Mouse (Mus musculus): ENCODE measurements around the gene Zmym6. TPM values are rescaled to one million over a fixed set of nuclear protein-coding genes. Genes with fewer than 3 reads are reported as not detected.
"Not testable (repeated sequence)": the region's sequence is repeated elsewhere in the genome, so short reads cannot be mapped to it uniquely, and the experiment has no call there.

Zmym6 gene
- 10 to 100 TPM; 12.7 to 18.7 TPM for total RNA-seq (2021)
- long read RNA-seq, experiment 1, partial matches to known transcripts = 1 of 5 reads
- long read RNA-seq, experiment 1, other reads (novel, unspliced or antisense) = 4 of 5 reads
- long read RNA-seq, experiment 2, full-length matches to known transcripts = 1 of 8 reads
- long read RNA-seq, experiment 2, partial matches to known transcripts = 2 of 8 reads
- long read RNA-seq, experiment 2, other reads (novel, unspliced or antisense) = 5 of 8 reads

DNA sequence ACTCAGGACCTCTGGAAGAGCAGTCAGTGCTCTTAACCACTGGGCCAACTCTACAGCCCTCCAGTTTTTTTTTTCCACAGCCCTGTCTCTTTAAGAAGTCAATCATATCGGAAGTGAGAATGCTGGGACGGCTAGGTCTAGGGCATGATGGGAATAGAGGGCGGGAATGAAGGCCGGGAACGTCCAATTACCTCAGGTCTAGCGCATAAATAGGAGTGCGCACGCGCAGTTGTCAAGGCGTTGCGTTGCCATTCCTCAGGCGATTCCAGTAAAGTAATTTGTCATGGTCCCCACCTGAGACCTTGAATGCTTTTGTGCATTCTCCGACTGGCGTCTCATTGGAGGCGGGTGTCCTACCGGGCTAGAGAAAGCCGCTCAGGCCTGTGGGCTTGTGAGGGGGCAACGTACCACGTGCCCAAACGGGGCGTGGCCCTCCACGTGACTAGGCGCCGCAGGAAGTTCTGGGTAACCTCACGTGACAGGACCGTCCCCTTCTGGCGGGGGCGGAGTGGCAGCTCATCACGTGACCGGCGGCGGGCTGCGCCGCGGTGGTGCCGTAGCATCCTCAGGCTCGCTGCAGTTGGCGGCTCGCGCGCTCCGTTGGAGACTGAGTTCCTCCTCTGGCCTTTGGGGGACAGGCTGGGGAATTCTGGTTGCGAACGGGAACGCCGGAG is at the start of gene Zmym6:
Gene Zmym6 (plus strand): TSS at position 509 of the 674 bp plus-strand sequence.
- peak; percentile 96 for DNase-seq

GRCm38 (mm10) chr4:127037158-127037557 is 40.0 kb upstream of the Zmym6 start:
- DNase-seq = no peak

DNA sequence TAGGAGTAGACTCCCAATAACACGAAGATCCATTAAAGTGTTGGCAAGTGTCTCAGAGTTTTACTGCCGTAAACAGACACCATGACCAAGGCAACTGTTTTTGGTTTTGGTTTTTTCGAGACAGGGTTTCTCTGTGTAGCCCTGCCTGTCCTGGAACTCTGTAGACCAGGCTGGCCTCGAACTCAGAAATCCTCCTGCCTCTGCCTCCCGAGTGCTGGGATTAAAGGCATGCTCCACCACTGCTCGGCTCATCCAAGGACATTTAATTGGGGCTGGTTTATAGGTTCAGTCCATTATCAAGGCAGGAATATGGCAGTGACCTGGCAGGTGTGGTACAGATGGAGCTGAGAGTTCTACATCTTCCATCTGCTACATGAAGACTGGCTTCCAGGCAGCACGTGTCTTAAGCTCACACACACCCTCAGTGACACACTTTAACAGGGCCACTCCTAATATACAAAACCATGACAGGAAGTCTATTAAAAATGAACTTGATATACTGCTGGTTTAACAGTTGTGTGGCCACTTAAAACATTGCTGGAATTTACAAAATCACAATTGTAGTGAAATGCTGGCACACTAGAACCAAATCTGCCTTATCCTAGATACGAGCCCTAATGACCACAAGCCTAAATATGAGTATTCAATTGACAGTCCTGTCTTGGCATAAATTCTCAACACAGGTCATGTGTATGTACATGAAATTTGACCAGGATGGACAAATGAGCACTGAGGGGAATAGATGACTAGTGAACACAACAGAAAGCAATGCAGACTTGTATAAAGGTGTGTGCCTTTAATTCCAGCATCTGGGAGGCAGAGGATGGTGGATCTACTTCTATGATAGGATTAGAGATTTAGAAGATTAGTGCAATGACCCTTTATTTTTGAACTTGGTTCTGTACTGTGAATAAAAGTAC is 39.0 kb upstream of the Zmym6 start:
- DNase-seq = no peak

DNA sequence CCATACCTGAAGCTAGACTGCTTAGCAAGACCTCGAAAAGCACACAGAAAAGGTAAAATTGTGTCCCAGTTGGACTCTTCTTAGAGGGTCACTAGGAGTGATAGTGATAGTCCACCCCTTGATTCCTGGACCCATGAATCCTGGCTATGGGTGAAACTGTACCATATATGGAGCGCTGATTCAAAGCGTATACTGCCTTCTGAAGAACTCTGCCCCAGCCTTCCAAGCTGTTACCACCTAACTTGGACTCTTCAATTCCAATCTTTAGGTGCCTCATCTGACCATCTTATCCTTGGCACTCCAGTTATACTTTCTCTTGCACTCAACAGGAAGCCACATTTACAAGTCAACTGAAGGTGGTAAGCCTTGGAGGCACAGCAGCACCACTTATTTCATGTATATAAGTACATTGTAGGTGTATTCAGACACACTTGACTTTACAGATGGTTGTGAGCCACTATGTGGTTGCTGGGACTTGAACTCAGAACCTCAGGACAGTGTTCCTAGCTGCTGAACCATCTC is 38.3 kb upstream of the Zmym6 start:
- DNase-seq = no peak

DNA sequence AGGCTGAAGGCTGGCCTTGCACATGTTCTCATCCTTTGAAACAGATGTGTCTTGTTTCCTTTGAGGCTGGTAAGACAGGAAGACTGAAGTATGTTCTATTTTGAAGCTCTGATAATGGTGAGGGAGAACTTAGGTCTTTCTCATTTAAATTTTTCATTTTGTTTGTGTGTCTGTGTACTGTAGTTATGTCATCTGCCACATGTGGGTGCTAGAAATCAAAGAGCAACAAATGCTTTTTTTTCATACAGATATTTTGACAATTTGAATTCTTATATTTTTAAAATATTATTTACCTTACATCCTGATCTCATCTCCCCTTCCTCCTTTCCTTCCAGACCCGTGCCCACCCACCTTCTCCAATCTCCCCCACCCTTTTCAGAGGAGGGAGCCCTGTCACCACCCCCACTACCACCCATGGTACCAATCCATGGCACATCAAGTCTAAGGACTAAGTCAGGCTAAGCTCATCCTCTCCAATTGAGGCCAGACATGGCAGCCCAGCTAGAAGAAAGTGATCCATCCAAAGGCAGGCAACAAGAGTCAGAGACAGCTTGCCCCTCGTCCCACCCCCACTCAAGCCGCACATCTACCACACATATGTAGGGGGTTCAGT is 37.2 kb upstream of the Zmym6 start:
- no peak for DNase-seq

DNA sequence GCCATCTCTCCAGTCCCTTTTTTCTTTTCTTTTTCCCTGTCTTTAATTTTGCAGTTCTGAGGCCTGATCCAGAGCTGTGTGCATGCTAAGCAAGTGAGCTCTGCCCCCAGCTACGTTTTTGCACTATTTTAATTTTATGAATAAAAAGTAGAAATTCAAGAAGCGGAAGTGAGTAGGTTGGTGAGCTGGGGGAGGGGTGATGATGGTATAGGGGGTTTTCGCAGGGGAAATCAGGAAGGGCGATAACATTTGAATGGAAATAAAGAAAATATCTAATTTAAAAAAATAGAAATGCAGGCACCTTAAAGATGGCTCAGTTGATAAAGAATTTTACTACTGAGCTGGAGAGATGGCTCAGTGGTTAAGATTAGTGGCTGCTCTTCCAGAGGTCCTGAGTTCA is 33.6 kb upstream of the Zmym6 start:
- DNase-seq = no peak

- DNase-seq = no peak
Measured at GRCm38 (mm10) chr4:127051121-127051520, 26.1 kb upstream of the Zmym6 start.

- DNase-seq = no peak
Measured at GRCm38 (mm10) chr4:127053071-127053470, 24.1 kb upstream of the Zmym6 start.

- no peak for DNase-seq
Measured at GRCm38 (mm10) chr4:127054522-127055198, 22.5 kb upstream of the Zmym6 start.

GRCm38 (mm10) chr4:127060585-127061290 is 16.4 kb upstream of the Zmym6 start, which contains the start of gene Zmym1:
Zmym1 (minus strand) TSS chr4:127061152.
- DNase-seq = peak; percentile 95

DNA sequence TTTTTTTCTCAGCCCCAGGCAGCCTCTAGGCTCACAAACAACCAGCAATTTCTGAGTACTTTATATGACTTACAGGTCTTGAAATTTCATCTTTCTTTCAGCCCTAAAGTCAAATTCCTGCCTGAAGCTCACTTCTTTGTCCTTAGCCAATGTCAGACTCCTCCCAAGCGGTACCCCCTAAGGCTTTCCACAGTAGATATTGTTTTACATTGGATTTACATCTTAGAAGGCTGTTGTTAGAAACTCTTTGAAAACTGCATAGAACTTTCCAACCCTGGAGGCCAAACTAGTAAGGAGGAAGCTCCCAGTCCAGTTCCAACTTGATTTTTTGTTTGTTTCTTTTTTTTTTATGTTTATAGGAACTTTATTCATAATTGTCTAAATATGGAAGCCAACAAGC is 13.1 kb upstream of the Zmym6 start:
- DNase-seq = no peak

GRCm38 (mm10) chr4:127074915-127075314 is 2.3 kb upstream of the Zmym6 start:
- no peak for DNase-seq

DNA sequence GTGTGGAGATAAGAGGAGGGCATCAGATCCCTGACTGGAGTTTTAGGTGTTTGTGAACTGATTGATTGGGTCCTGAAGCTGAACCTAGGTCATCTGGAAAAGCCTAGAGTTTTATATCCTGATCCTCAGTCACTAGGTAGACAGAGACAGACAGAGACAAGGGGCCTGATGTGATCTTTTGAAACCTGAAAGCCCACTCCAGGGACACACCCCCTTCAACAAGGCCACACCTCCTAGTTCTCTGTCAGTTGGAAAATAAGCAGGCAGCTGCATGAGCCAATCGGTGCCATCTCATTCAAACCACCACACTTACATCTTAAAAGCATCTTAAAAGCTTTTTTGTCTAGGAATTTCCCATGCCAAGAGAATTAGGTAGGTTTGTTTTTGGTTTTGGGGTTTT is 3.6 kb downstream of the Zmym6 start:
- no peak for DNase-seq

GRCm38 (mm10) chr4:127083131-127083530 is 5.9 kb downstream of the Zmym6 start:
- DNase-seq = no peak

- no peak for DNase-seq
Measured at GRCm38 (mm10) chr4:127085761-127086160, 8.6 kb downstream of the Zmym6 start.

DNA sequence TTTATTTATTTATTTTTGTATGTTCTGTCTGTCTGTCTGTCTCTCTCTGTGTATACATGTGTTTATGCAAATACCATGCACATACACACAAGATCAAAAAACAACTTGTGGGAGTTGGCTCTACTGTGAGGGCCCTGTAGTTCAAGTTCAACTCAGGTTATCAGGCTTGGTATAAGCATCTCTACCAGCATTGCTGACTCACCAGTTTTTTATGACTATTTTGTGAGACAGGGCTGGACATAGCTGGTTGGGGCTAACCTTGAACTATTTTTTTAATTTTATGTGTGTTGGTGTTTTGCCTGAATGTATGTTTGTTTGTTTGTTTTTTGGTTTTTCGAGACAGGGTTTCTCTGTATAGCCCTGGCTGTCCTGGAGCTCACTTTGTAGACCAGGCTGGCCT is 14.0 kb downstream of the Zmym6 start:
- DNase-seq = no peak

DNA sequence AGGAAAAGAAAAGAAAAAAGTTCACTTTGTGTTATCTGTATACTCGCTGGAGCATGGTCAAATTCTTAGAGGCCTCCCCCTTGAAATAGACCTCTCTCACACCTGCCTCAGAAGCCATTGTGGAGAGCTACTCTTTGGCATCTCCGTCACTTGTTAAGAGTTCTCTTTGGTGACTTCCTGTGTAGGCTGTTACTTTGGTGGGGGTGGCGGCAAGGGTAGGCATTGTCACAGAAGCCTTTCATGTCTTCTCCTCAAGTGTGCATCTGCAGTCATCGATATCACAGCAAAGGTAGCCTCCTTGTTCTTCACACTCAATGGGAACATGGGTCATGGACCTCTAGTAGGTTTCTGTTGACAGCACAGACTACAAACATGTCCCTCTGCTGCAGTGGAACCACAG is 17.9 kb downstream of the Zmym6 start:
- no peak for DNase-seq

DNA sequence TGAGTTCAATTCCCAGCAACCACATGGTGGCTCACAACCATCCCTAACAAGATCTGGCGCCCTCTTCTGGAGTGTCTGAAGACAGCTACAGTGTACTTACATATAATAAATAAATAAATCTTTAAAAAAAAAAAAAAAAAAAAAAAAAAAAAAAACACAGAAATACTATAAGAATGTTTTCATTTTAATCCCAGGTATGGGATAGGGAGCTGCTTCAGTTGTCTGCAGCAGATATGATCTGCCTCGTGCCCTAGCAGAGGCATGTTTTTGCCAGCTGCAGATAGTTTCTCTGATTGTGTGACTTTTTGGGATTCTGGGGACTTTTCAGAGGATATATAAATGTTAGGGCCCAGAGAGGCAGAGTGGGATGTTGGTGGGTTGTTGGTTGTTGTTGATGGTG is 22.4 kb downstream of the Zmym6 start:
- not testable (repeated sequence) for DNase-seq

DNA sequence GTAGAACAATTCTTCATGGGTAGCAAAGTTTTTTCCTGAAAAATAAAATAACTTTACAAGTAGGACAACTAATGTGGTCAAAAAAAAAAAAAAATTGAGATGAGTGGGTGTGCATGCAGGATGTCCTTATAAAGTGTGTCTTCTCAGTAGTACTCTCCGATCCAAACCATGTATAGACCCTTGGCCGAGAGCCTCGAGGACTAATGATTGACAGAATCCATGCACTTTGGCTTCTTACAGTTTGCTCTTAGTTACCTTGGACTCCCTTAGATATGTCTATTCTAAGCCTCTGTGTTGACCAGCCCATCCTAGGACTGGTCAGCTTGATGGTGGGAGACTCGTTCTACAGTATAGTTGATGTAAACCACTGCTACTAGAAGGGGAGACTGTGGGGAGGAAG is 30.4 kb downstream of the Zmym6 start:
- DNase-seq = no peak

- no peak for DNase-seq
Measured at GRCm38 (mm10) chr4:127110570-127110969, 33.4 kb downstream of the Zmym6 start.

- DNase-seq = no peak
Measured at GRCm38 (mm10) chr4:127123391-127123790, 46.2 kb downstream of the Zmym6 start, which contains the start of gene Tmem35b. Tmem35b (plus strand) TSS chr4:127123691.
